Mouse (Mus musculus): ENCODE measurements around the gene Zfp592.
"Not testable (repeated sequence)": the region's sequence is repeated elsewhere in the genome, so short reads cannot be mapped to it uniquely, and the experiment has no call there.

Zfp592 gene

GRCm38 (mm10) chr7:80992980-80993833 lies at the start of gene Zfp592:
Zfp592 (plus strand) TSS chr7:80993681.
- in situ Hi-C loops (cut with MseI, MboI), result no loop called here

DNA sequence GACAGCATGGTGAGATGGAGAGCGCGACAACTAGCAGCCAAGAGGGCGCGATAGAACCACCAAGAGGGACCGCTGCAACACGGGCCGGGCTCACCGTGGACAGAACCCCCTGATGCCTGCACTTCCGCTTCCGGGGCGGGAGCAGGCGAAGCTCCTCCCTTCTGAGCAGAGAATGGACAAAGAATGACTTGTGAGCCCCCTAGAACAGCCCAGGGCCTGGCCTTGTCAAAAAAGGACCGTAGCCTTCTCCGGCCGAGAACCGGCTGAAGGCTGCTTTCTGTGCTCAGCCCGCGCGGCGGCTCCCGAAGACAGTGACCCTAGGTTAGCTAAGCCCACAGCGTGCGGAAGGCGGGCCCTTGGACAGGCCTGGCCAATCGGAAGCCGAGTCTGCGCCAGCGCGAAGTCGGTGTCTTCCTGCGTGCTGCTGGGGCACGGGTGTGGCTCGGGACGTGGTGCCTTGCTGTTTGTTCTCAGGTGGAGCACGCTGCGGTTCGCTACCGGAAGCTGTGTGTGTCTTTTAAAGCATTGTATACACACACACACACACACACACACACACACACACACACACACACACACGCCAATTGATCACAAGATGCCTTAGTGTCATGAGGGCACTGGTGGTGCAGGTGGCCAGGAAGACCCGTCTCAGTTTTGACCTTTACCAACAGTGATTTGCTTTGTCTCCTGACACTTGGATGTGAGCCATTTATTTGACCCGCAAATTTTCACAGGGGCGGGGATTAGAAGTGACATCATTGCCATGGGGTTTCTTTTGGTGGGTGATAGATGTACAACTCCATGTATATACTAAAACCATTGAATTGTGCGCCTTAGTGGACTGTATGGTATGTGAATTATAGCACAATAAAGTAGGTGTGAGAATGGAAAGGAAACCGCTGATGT lies 45.8 kb upstream of the Zfp592 start, which contains the start of gene Sec11a:
TSS of gene Sec11a (minus strand) at position 336 of the 906 bp plus-strand sequence.
- in situ Hi-C loops (cut with MseI, MboI), result no loop called here

- in situ Hi-C loops (cut with MseI, MboI), result no loop called here
These were observed 42.0 kb upstream of the Zfp592 start for GRCm38 (mm10) chr7:80951461-80951860.

DNA sequence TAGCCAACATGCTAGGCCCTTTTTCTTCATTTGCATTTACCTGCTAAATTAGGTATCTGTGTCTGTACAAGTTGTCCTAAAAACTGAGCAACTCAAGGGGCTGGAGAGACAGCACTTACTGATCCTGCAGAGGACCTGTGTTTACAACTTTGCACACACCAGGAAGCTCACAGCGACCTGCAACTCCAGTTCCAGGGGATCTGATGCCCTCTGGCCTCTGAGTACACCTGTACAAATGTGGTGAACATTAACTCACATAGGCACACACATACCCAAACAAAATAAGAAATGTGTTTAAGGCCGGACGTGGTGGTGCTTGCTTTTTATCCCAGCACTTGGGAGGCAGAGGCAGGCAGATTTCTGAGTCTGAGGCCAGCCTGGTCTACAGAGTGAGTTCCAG lies 41.3 kb upstream of the Zfp592 start:
- in situ Hi-C loops (cut with MseI, MboI), result no loop called here

- in situ Hi-C loops (cut with MseI, MboI), result no loop called here
These were observed 39.2 kb upstream of the Zfp592 start for GRCm38 (mm10) chr7:80954251-80954650.

- in situ Hi-C loops (cut with MseI, MboI), result no loop called here
These were observed 36.6 kb upstream of the Zfp592 start for GRCm38 (mm10) chr7:80956891-80957290.

GRCm38 (mm10) chr7:80959003-80959402 lies 34.5 kb upstream of the Zfp592 start:
- in situ Hi-C loops (cut with MseI, MboI), result no loop called here

DNA sequence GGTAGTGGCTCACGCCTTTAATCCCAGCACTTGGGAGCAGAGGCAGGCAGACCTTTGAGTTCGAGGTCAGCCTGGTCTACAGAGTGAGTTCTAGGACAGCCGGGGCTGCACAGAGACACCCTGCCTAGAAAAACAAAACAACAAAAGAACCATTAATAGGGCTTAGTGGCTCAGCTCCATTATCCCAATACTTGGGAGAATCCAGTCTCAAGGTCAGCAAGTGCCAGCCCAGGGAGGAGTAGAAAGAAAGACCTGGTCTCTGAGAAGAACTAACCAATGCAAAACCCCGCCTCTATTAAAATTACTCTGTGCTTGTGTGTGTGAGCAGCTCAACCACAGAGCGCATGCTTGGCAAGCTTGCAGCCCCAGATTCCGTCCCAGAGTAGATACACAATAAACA lies 30.7 kb upstream of the Zfp592 start:
- in situ Hi-C loops (cut with MseI, MboI), result no loop called here

DNA sequence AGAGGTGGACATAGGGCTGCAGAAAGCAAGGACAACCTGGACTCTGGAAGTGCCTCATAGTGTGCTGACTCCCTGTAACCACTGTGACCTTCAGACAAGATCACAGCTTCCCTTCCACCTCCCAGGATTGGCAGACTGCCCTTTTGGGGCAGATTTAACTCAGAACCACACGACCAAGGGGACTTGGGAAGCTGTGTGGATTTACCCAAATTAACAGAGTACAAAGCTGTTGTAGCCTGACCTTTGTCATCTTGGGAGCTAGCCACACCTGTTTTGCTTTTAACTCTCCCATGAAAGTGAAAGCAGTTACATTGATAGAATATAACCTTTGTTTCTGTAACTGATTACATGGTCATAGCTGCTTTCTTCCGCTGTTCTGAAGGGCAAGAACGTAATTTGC lies 22.6 kb upstream of the Zfp592 start:
- in situ Hi-C loops (cut with MseI, MboI), result no loop called here

DNA sequence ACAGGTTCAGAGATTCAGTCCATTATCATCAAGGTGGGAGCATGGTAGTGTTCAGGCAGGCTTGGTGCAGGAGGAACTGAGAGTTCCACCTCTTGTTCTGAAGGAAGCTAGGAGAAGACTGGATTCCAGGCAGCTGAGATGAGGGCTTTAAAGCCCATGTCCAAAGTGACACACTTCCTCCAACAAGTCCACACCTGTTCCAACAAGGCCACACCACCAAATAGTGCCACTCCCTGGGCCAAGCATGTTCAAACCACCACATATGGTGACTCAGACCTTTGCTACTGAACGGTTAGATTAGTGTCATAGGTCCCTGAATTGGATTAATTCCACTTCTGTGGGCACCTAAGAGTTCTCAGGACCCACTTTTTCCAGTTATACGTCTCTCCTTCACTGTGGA lies 22.1 kb upstream of the Zfp592 start:
- in situ Hi-C loops (cut with MseI, MboI), result no loop called here

- in situ Hi-C loops (cut with MseI, MboI), result no loop called here
These were observed 21.4 kb upstream of the Zfp592 start for GRCm38 (mm10) chr7:80972082-80972481.

- in situ Hi-C loops (cut with MseI, MboI), result not testable (repeated sequence)
These were observed 20.4 kb upstream of the Zfp592 start for GRCm38 (mm10) chr7:80972920-80973637.

- in situ Hi-C loops (cut with MseI, MboI), result not testable (repeated sequence)
These were observed 19.9 kb upstream of the Zfp592 start for GRCm38 (mm10) chr7:80973638-80974015.

- in situ Hi-C loops (cut with MseI, MboI), result no loop called here
These were observed 12.9 kb upstream of the Zfp592 start for GRCm38 (mm10) chr7:80980566-80980965.

GRCm38 (mm10) chr7:80986458-80987187 lies 6.9 kb upstream of the Zfp592 start:
- in situ Hi-C loops (cut with MseI, MboI), result no loop called here

- in situ Hi-C loops (cut with MseI, MboI), result no loop called here
These were observed 5.5 kb upstream of the Zfp592 start for GRCm38 (mm10) chr7:80987805-80988625.

DNA sequence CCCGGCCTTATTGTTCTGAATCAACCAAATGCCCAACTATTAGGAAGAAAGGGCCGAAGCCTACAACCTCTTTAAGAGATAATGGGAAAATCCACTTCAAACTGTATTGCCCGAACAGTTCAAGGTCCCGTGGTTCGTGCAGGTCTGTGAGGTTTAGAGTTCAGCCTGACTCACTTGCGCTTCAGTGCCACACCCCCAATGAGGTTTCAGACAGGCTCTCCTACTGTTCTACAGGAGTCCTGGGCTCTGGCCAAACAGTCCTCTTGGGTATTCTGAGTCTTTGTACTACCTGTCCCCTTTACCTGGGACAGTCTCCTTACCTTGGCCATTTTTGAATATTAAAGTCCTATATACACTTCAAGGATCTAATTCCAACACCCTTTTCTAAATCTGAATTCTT lies 3.2 kb upstream of the Zfp592 start:
- in situ Hi-C loops (cut with MseI, MboI), result no loop called here

- in situ Hi-C loops (cut with MseI, MboI), result no loop called here
These were observed 1.9 kb upstream of the Zfp592 start for GRCm38 (mm10) chr7:80991589-80991988.

DNA sequence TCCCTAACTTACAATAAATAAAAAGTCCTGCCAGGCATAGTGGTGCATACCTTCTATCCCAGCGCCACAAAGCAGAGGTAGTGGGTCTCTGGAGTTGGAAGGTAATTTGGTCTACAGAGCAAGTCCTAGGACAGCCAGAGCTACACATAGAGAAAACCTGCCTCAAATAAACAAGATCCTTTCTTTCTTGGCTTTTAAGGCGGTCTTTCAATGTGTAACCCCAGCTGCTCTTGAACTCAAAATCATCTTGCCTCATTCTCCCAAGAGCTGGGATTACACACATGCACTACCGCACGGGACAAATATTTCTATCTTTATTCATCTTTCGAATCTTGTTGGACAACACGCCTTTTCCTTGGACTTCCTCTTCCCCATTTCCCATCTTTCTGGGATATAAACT lies 1.4 kb upstream of the Zfp592 start:
- in situ Hi-C loops (cut with MseI, MboI), result no loop called here

GRCm38 (mm10) chr7:80992631-80992979 lies 876 bp upstream of the Zfp592 start:
- in situ Hi-C loops (cut with MseI, MboI), result no loop called here
